ENCODE assay signal across 8 mouse cellular contexts in genomic region chr11:40733339-40734174, GRCm38 (mm10). TPM values are rescaled to one million over a fixed set of nuclear protein-coding genes. Genes with fewer than 3 reads are reported as not detected.
DNase-seq lines count a peak whose midpoint lies in the region; ATAC-seq and TF ChIP-seq lines count a peak whose summit lies in the region.

Gene Hmmr (minus strand): TSS chr11:40733422.
Gene Nudcd2 (plus strand): TSS chr11:40733667.

- H3K36me3 ChIP-seq in CH12.LX (replicated peaks in 1 of 2; ENCODE audit: control insufficient read depth in 1 of 2, insufficient read depth in 1 of 2, low read length in 1 of 2), result peaks cover 20 to 42% of the 10 kb centered on the region in 2 experiments
- peaks cover 7% of the 10 kb centered on the region; the same call in 1 of the 2 replicates for H3K36me3 ChIP-seq in forebrain, embryonic 11.5 days (ENCODE audit: control insufficient read depth, insufficient read depth, low read length)
- H3K36me3 ChIP-seq in heart, embryonic 16.5 days (ENCODE audit: control insufficient read depth, insufficient read depth), result peaks cover 18% of the 10 kb centered on the region
- peaks cover 56% of the 10 kb centered on the region for H3K36me3 ChIP-seq in liver, embryonic 15.5 days (replicated peaks)
- peaks cover 19% of the 10 kb centered on the region for H3K36me3 ChIP-seq in neural tube, embryonic 12.5 days

- dilution Hi-C loops in CH12.LX (cut with MboI; ENCODE audit: extremely low pct_ligation_motif_present, extremely low pct_unique_long_range_greater_than_20kb, low sequenced_read_pairs), result no loop called here

- peak within 1 kb of the TSS; percentile 97 for H3K9ac ChIP-seq in CH12.LX (ENCODE audit: insufficient read depth, low read depth)
- H3K9ac ChIP-seq in forebrain, embryonic 11.5 days (ENCODE audit: low read length), result peak within 1 kb of the TSS; percentile 97
- H3K9ac ChIP-seq in heart, embryonic 16.5 days (ENCODE audit: low read length), result peak within 1 kb of the TSS; percentile 98
- peak within 1 kb of the TSS; percentile 91 for H3K9ac ChIP-seq in liver, embryonic 15.5 days
- H3K9ac ChIP-seq in neural tube, embryonic 12.5 days, result peak within 1 kb of the TSS; percentile 89

- peak within 1 kb of the TSS; percentile 49 for H3K27ac ChIP-seq in CH12.LX (ENCODE audit: insufficient read depth, low read depth)
- H3K27ac ChIP-seq in forebrain, embryonic 11.5 days (ENCODE audit: low read depth, low read length), result peak within 1 kb of the TSS; percentile 76
- H3K27ac ChIP-seq in heart, embryonic 16.5 days (ENCODE audit: low read length), result peak within 1 kb of the TSS; percentile 81
- peak within 1 kb of the TSS; percentile 86 for H3K27ac ChIP-seq in liver, embryonic 15.5 days (replicated peaks)
- H3K27ac ChIP-seq in neural tube, embryonic 12.5 days, result peak within 1 kb of the TSS; percentile 33; the same call in 1 of the 2 replicates

- WGBS in forebrain, embryonic 11.5 days, result under 1% methylated on average over 52 of the region's 52 CpGs
- WGBS in heart, embryonic 16.5 days, result under 1% methylated on average over 52 of the region's 52 CpGs
- under 1% methylated on average over 52 of the region's 52 CpGs for WGBS in liver, embryonic 15.5 days (ENCODE audit: insufficient replicate concordance)
- WGBS in neural tube, embryonic 12.5 days, result under 1% methylated on average over 52 of the region's 52 CpGs

- no peak for TF ChIP-seq EP300 in CH12.LX (IDR thresholded peaks at IDR 0.05; ENCODE audit: low read length)

- peak within 1 kb of the TSS; percentile 63 for H3K4me2 ChIP-seq in CH12.LX (ENCODE audit: insufficient read depth, low read depth, poor library complexity, severe bottlenecking)
- H3K4me2 ChIP-seq in forebrain, embryonic 11.5 days (ENCODE audit: low read depth, low read length, severe bottlenecking), result peak within 1 kb of the TSS; percentile 81
- peak within 1 kb of the TSS; percentile 89 for H3K4me2 ChIP-seq in heart, embryonic 16.5 days (ENCODE audit: low read depth, low read length)
- peak within 1 kb of the TSS; percentile 83 for H3K4me2 ChIP-seq in liver, embryonic 15.5 days
- H3K4me2 ChIP-seq in neural tube, embryonic 12.5 days (replicated peaks), result peak within 1 kb of the TSS; percentile 77

- peak within 1 kb of the TSS; percentile 96 to 99 (median 97) for H3K4me3 ChIP-seq in CH12.LX (replicated peaks in 1 of 3; ENCODE audit: low read depth in 2 of 3, low read length in 2 of 3, poor library complexity in 1 of 3)
- peak within 1 kb of the TSS; percentile 85 for H3K4me3 ChIP-seq in forebrain, embryonic 11.5 days (ENCODE audit: low read depth, low read length)
- peak within 1 kb of the TSS; percentile 94 for H3K4me3 ChIP-seq in heart, embryonic 16.5 days (ENCODE audit: low read length)
- H3K4me3 ChIP-seq in liver, embryonic 15.5 days (replicated peaks), result peak within 1 kb of the TSS; percentile 91
- H3K4me3 ChIP-seq in neural tube, embryonic 12.5 days, result peak within 1 kb of the TSS; percentile 87

- no peaks in the 10 kb centered on the region for H3K27me3 ChIP-seq in CH12.LX (replicated peaks)
- no peaks in the 10 kb centered on the region for H3K27me3 ChIP-seq in forebrain, embryonic 11.5 days (ENCODE audit: control insufficient read depth, insufficient read depth, low read length)
- no peaks in the 10 kb centered on the region for H3K27me3 ChIP-seq in heart, embryonic 16.5 days (ENCODE audit: control insufficient read depth, insufficient read depth, low read length)
- H3K27me3 ChIP-seq in liver, embryonic 15.5 days, result no peaks in the 10 kb centered on the region
- H3K27me3 ChIP-seq in neural tube, embryonic 12.5 days (replicated peaks), result no peaks in the 10 kb centered on the region

- H3K4me1 ChIP-seq in CH12.LX (ENCODE audit: control insufficient read depth in 1 of 2, insufficient read depth in 2 of 2), result peaks cover 0 to 18% of the 10 kb centered on the region in 2 experiments; a peak in 2 of 4 replicates
- peaks cover 8% of the 10 kb centered on the region; the same call in 1 of the 2 replicates for H3K4me1 ChIP-seq in forebrain, embryonic 11.5 days (replicated peaks; ENCODE audit: control insufficient read depth, insufficient read depth, low read length)
- H3K4me1 ChIP-seq in heart, embryonic 16.5 days (ENCODE audit: control insufficient read depth, insufficient read depth, low read length), result peaks cover 22% of the 10 kb centered on the region
- peaks cover 39% of the 10 kb centered on the region for H3K4me1 ChIP-seq in liver, embryonic 15.5 days (replicated peaks)
- H3K4me1 ChIP-seq in neural tube, embryonic 12.5 days, result peaks cover 24% of the 10 kb centered on the region

- TF ChIP-seq RAD21 in CH12.LX (IDR thresholded peaks at IDR 0.05; ENCODE audit: low read depth, low read length), result no peak

- in situ Hi-C loops in CH12.LX (cut with MboI; ENCODE audit: low pct_ligation_motif_present, low pct_unique_long_range_greater_than_20kb, low sequenced_read_pairs), result no loop called here

- peak; percentile 99 for ATAC-seq in forebrain, embryonic 11.5 days (replicated peaks; ENCODE audit: low FRiP score)
- ATAC-seq in heart, embryonic 16.5 days (replicated peaks; ENCODE audit: extremely low read depth, insufficient read depth, low FRiP score), result peak; percentile 100
- peak; percentile 97 for ATAC-seq in liver, embryonic 15.5 days (ENCODE audit: insufficient read depth)
- peak; percentile 99 for ATAC-seq in neural tube, embryonic 12.5 days (ENCODE audit: low FRiP score, low read depth)

- TF ChIP-seq CTCF in CH12.LX (conservative IDR thresholded peaks at IDR 0.05 in 1 of 2, IDR thresholded peaks at IDR 0.05 in 1 of 2; ENCODE audit: low read depth in 2 of 2, low read length in 2 of 2), result no peak

- H3K9me3 ChIP-seq in CH12.LX (replicated peaks; ENCODE audit: low read length), result no peaks in the 10 kb centered on the region
- H3K9me3 ChIP-seq in forebrain, embryonic 11.5 days (ENCODE audit: control insufficient read depth, low read length), result no peaks in the 10 kb centered on the region
- H3K9me3 ChIP-seq in heart, embryonic 16.5 days (replicated peaks; ENCODE audit: control insufficient read depth, low read length), result no peaks in the 10 kb centered on the region
- H3K9me3 ChIP-seq in liver, embryonic 15.5 days (replicated peaks), result no peaks in the 10 kb centered on the region
- no peaks in the 10 kb centered on the region for H3K9me3 ChIP-seq in neural tube, embryonic 12.5 days

- TF ChIP-seq POLR2A in CH12.LX (IDR thresholded peaks at IDR 0.05; ENCODE audit: low read depth, low read length), result peak; percentile 86

- peaks cover 56% of the 10 kb centered on the region for H3K79me2 ChIP-seq in CH12.LX (replicated peaks; ENCODE audit: control insufficient read depth, extremely low read depth, insufficient read depth, poor library complexity, severe bottlenecking)

- peak; percentile 100 for DNase-seq in CH12.LX (ENCODE audit: extremely low read depth)
- DNase-seq in c-Kit-positive CD71-positive TER-119-negative erythroid progenitor cells, embryonic 14.5 days (ENCODE audit: low read depth), result peak; percentile 97
- peak; percentile 95 for DNase-seq in forebrain, embryonic 11.5 days (ENCODE audit: low spot score)
- peak; percentile 93 to 97 for DNase-seq in kidney, postnatal 36 days
- peak; percentile 98 for DNase-seq in telencephalon, adult 2 months (ENCODE audit: low read depth, low spot score)

TF ChIP-seq in CH12.LX, 34 proteins besides CTCF, POLR2A, EP300 and RAD21 (continues in another document):
- TF ChIP-seq SIN3A (IDR thresholded peaks at IDR 0.05; ENCODE audit: low read length) (peak; percentile 100), USF2 (conservative IDR thresholded peaks at IDR 0.05; ENCODE audit: low read depth, low read length) (no peak), E2F4 (IDR thresholded peaks at IDR 0.05; ENCODE audit: insufficient replicate concordance, low read depth, low read length) (peak; percentile 94), MAX (IDR thresholded peaks at IDR 0.05; ENCODE audit: low read length) (peak; percentile 95), ETS1 (conservative IDR thresholded peaks at IDR 0.05; ENCODE audit: low read depth, low read length) (no peak), ZC3H11A (IDR thresholded peaks at IDR 0.05; ENCODE audit: low read depth, low read length) (no peak), MYC (IDR thresholded peaks at IDR 0.05; ENCODE audit: low read depth, low read length) (peak; percentile 88), SMC3 (IDR thresholded peaks at IDR 0.05; ENCODE audit: low read depth, low read length) (no peak), USF1 (IDR thresholded peaks at IDR 0.05; ENCODE audit: low read depth, low read length) (no peak), ELF1 (IDR thresholded peaks at IDR 0.05; ENCODE audit: low read depth, low read length) (peak; percentile 55; the same call in 1 of the 2 replicates), UBTF (IDR thresholded peaks at IDR 0.05; ENCODE audit: low read depth, low read length) (peak; percentile 72), HCFC1 (IDR thresholded peaks at IDR 0.05; ENCODE audit: low read depth, low read length) (peak; percentile 84), TCF12 (IDR thresholded peaks at IDR 0.05; ENCODE audit: low read depth, low read length) (peak; percentile 70; the same call in 1 of the 2 replicates), IRF4 (IDR thresholded peaks at IDR 0.05; ENCODE audit: low read depth, low read length) (no peak; the same call in 1 of the 2 replicates), NRF1 (IDR thresholded peaks at IDR 0.05; ENCODE audit: low read depth, low read length) (peak; percentile 84), ZMIZ1 (IDR thresholded peaks at IDR 0.05; ENCODE audit: low read depth, low read length) (peak; percentile 58), CHD2 (IDR thresholded peaks at IDR 0.05; ENCODE audit: low read length) (peak; percentile 96)

RNA-seq across cellular contexts. Expression of gene Hmmr, which starts in this region (rescaled TPM):
- 64.2 and 70.6 TPM in 2 replicates for total RNA-seq in CH12.LX (2012; rRNA removed)
- total RNA-seq in CH12.LX (2014; rRNA removed), result 109 and 138 TPM in 2 replicates
- polyA plus RNA-seq in CH12.LX (2012; ENCODE audit: insufficient read length, low read depth), result 64.3 and 65.3 TPM in 2 replicates
- 69.5 and 75.9 TPM in 2 replicates for polyA plus RNA-seq in forebrain, embryonic 11.5 days (2014; fragmentation: Nextera tagmentation; extraction: Ambion mirVana)
- 49.2 and 55.6 TPM in 2 replicates for polyA plus RNA-seq in heart, embryonic 16.5 days (2015; fragmentation: Nextera tagmentation; extraction: Ambion mirVana)
- polyA plus RNA-seq in liver, embryonic 15.5 days (2015; fragmentation: Nextera tagmentation; extraction: Ambion mirVana), result 48.7 and 55.6 TPM in 2 replicates
- polyA plus RNA-seq in neural tube, embryonic 12.5 days (2016; fragmentation: Nextera tagmentation; extraction: Ambion mirVana), result 33.7 and 33.8 TPM in 2 replicates

RNA-seq across cellular contexts. Expression of gene Nudcd2, which starts in this region (rescaled TPM):
- total RNA-seq in CH12.LX (2012; rRNA removed) (89.8 and 109 TPM in 2 replicates), CH12.LX (2014; rRNA removed) (221 and 265 TPM in 2 replicates)
- polyA plus RNA-seq in CH12.LX (2012; ENCODE audit: insufficient read length, low read depth), result 107 and 119 TPM in 2 replicates
- 192 and 217 TPM in 2 replicates for polyA plus RNA-seq in forebrain, embryonic 11.5 days (2014; fragmentation: Nextera tagmentation; extraction: Ambion mirVana)
- polyA plus RNA-seq in heart, embryonic 16.5 days (2015; fragmentation: Nextera tagmentation; extraction: Ambion mirVana), result 88.2 and 90.3 TPM in 2 replicates
- polyA plus RNA-seq in liver, embryonic 15.5 days (2015; fragmentation: Nextera tagmentation; extraction: Ambion mirVana), result 75.4 and 79.3 TPM in 2 replicates
- 122 and 124 TPM in 2 replicates for polyA plus RNA-seq in neural tube, embryonic 12.5 days (2016; fragmentation: Nextera tagmentation; extraction: Ambion mirVana)

Comparison
In these comparisons a context has a peak if more than half of its experiments do, and no peak if none do; other contexts are left out.
1. Peak in every context shown above with its lines: DNase-seq, ATAC-seq, H3K4me3 ChIP-seq and H3K27ac ChIP-seq.
2. H3K27ac ChIP-seq: peak in every context shown above with its lines; median percentile 86 in liver, embryonic 15.5 days; 81 in heart, embryonic 16.5 days; 76 in forebrain, embryonic 11.5 days; 49 in CH12.LX; 33 in neural tube, embryonic 12.5 days.